Mouse (Mus musculus) activated CD4-positive, CD25-positive, alpha-beta regulatory T cell, adult 9 weeks (primary cell): Measurements from ENCODE around the gene Mrpl48. TPM values are rescaled to one million over a fixed set of nuclear protein-coding genes. Genes with fewer than 3 reads are reported as not detected.

Experiments used
- polyA plus RNA-seq: library from polyadenylated mRNA; unstranded; fragments of 100-300 nt; shearing (Covaris generic); gene quantifications from one replicate; pipeline ENCODE4 v1.2.1, GENCODE M21; 2017

Gene Mrpl48
- 51.9 TPM for polyA plus RNA-seq

DNA sequence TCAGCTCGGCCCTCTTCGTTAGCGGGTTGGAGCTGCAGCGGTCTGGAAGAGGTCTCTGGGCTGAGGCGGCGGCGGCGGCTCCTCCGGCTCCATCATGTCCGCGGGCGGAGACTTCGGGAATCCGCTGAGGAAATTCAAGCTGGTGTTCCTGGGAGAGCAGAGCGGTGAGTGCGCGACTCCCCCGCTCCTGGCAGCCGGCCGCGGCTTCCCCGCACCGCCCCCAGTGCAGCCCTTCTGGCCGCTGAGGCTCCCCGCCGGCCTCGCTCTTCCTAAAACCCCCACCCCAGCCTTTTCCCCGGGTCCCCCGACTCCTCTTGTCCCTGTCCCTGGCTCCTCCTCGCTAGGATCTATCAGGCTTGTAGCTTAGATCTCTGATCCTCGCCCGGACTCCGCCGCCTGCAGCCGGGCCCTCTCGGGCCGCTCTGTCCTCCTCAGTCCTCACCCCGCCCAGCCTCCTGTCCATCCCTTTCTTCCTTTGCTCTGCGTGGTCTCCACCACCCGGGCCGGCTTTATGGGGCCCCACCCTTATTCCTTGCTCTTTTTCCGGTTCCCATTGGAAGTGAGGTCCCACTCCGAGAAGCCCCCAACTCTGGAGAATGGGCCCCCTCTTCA lies at the start of gene Mrpl48:
Gene Mrpl48 (minus strand): TSS at position 172 of the 612 bp plus-strand sequence.

DNA sequence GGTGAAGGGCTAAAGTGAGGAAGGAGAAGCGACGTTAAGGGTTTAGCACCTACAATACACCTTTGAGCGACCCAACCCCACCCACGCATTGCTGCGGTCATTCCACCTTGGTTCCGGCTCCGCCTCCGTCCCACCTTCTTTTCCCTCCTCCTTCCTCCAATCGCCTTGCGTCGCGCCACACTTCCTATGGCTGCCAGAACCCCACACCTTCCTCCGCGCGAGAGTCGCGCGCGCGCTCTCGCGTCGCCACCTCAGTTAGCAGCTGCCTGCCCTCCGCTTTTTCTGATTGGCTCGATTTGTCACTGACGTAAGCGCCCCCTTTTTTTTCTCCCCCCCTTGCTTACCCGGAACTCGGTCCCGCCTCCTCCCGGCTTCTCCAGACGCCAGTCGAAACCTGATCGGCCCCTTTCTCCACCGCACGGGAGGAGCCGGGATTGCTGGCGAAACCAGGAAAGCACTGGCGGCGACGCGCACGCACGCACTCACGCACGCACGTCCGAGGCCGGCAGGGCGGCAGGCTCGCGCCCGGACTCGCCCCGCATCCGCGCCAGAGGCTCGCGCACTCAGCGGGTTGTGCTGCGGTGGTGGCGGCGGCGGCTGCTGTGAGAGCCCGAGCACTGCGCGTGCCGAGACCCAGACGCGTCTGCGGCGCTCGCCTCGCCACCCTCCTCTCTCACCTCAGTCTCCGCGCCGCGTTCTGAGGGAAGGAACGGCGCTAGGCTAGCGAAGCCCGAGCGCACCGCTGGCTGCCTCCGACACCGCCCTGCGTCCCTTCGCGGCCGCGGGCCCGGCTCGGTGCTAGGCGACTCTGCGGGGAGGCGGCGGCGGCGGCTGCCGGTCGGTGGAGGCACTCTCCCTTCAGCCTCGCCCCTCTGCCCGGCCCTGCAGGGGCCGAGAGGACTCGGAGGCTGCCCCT lies 629 bp downstream of the Mrpl48 start, which contains the start of gene Rab6a:
Gene Rab6a (plus strand): TSS at position 197 of the 916 bp plus-strand sequence.

DNA sequence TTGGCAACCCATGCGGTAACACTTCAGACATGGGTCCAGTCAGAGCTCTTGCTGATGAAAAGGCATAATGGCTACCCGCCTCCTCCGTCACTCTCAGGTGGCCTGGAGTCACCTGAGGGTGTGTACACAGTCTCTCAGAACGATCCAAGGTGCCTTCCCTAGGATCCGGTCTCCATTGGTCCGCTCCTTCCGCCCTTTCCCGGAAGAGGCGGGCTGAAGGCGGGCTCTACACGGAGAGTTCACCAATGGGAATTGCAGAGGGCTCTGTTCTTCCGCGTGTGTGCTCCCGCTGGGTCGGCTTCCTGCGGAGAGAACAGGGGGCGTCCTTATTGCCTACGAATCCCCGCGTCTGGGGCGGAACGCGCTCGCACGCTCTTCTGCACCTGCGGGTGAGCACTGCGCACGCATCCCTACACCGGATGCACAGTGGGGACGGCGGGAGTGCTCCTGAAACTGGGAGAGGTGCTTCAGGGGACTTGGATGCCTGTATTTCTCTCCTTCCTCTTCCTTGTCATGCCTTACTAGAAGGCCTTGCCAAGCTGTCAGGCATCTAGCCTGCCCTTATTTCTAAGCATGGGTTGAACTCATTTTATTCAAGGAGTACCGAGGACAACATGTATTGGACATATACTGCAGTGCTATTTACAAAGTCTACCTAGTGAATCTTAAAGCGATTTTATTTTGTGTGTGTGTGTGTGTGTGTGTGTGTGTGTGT lies 71.1 kb downstream of the Mrpl48 start, which contains the start of gene Coa4:
Gene Coa4 (plus strand): TSS at position 268 of the 715 bp plus-strand sequence.

DNA sequence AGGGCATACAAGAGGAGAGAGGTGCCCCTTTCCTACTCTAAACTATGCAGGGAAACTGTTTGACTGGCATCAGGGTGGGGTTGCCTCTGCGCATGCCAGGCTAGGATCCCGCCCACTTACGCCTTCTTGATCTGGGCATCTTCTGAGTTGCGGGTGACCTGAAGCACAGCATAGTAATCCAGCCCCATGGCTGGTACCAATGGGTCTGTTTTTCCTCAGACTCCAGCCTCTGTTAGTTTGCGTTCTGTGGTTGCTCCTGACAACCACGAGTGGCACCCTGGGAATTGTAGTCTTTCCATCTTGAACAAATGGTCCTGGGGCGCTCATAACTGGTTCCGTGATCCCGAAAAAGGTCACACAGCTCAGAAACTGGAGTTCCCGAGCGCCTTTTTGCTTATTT lies 93.5 kb downstream of the Mrpl48 start, which contains the start of gene Dnajb13:
Gene Dnajb13 (minus strand): TSS at position 388 of the 400 bp plus-strand sequence.

Other genes starting within 250 kb of the Mrpl48 start
- gene C2cd3, start 236.1 kb downstream of the Mrpl48 start, polyA plus RNA-seq, result 65.5 TPM
- gene Ppme1, start 236.0 kb downstream of the Mrpl48 start, polyA plus RNA-seq, result 35.8 TPM
- gene Ucp3, start 135.3 kb downstream of the Mrpl48 start, polyA plus RNA-seq, result not detected
- gene Ucp2, start 115.0 kb downstream of the Mrpl48 start, polyA plus RNA-seq, result 1,823 TPM
- gene Dnajb13, start 93.3 kb downstream of the Mrpl48 start, polyA plus RNA-seq, result 17.6 TPM
- 26.5 TPM for gene Coa4, start 71.2 kb downstream of the Mrpl48 start, polyA plus RNA-seq
- 8.4 TPM for gene Rab6a, start 891 bp downstream of the Mrpl48 start, polyA plus RNA-seq
- 0.20 TPM for gene Plekhb1, start 54.1 kb upstream of the Mrpl48 start, polyA plus RNA-seq
- gene Fam168a, start 98.3 kb upstream of the Mrpl48 start, polyA plus RNA-seq, result 30.2 TPM